Mouse (Mus musculus) heart, postnatal 0 days (tissue): ENCODE measurements at regions not wholly inside any gene's neighbourhood (a gene's known extent, or its start where the extent isn't known, plus 50 kb on each side); places are given as distances from the start of the nearest gene placed in this dataset.

Experiments
- CTCF ChIP-seq: IDR thresholded peaks from 2 replicates; pipeline ENCODE4 v1.5.1; 2016; ENCODE audit warnings: antibody characterized with exemption, control low read depth, low read depth
- EP300 ChIP-seq: IDR thresholded peaks from 2 replicates; pipeline ENCODE4 v1.6.1; 2016; ENCODE audit warnings: antibody characterized with exemption, low read depth

DNA sequence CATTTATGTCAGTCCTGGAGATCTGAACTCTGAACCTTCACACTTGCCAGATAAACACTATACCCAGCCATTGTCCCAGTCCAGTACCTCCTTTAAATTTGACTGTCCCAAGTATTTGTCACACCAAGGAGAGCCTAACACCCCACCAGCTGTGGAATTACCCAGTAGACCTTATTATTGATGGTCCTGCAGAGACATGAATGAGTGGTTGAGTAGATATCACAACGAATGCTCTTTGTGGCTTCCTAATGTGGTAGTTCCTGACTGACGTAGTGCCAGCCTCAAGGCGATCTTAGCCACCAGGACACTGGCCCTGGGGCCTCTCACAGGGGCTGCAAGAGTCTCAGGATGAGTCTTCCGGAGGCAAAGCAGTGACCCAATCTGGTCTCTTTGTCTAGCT lies 142.9 kb upstream of the Hs6st1 start:
- TF ChIP-seq CTCF (no peak), EP300 (no peak)
